Mouse (Mus musculus): ENCODE measurements around the gene Diaph3.

DNA sequence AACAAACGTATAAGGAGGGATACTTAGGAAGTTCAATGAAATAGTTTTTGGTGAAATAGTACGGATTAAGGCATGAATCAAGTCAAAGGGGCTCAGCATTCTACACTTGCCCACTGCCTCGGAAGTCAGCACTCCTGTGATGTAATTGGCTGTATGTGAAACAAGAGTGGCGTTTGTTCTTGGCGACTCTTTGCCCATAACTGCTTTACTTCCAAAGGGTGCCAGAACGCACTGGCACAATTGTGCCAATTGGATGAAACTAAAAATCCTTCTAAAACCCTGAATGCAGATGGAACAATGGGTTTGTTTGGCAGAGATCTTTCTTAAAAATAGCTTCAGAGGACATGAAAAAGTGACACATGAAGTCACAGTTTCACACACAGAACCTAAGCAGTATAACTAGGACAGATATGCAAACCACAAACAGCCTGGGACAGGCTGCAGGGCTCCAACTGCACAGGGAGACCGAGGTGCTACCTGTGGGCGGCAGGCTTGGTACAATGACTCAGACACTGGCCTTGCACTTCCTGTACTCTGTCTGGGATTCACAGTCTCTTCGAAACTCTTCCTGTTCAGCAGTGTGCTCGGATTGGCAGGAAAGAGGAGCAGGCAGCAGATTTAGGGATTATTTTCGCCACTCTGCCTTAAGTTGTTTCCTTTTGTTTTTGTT lies 279.6 kb downstream of the Diaph3 start:
- TF ChIP-seq TAL1 (IDR thresholded peaks at IDR 0.05; ENCODE audit: low read length) (no peak), GATA1 (IDR thresholded peaks at IDR 0.05; ENCODE audit: low read length) (no peak)

All from erythroblast, embryonic 14.5 days (primary cell).